Mouse (Mus musculus) hindlimb bud, embryonic 11.5 days (tissue): ENCODE data around the gene Tgm1.

Source experiments
- DNase-seq: peaks from one replicate; pipeline ENCODE4 v3.0.0-alpha.2; 2012; ENCODE audit warnings: low read depth, low spot score; ENCODE audit errors: extremely low spot score

The Tgm1 gene

DNA sequence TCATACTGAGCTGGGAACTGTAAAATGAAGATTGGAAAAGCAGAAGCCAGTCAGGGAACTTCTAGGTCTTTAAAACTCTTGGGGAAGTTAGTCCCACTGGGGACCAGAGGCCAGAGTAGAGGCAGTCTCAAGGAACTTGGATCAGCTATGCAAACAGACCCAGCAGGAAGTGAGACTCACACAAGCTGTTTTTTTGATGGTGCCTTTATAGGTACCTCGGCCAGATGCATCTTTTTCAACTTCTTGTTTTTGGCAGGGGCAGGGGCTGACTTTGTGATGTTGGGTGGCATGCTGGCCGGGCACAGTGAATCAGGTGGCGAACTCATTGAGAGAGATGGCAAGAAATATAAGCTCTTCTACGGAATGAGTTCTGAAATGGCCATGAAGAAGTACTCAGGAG lies 36.1 kb downstream of the Tgm1 start:
- no peak for DNase-seq

DNA sequence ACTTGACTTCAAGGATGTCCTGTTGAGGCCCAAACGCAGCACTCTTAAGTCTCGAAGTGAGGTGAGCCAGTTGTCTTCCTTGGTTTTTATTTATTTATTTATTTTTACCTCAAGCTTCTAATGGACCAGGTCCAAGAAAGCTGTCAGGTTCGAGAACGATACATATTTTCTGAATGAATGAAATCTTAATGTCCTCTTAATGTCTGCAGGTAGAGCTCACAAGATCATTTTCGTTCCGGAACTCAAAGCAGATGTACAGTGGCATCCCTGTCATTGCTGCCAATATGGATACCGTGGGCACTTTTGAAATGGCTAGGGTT lies 41.0 kb downstream of the Tgm1 start:
- no peak for DNase-seq

GRCm38 (mm10) chr14:55671833-55672740 lies 41.6 kb downstream of the Tgm1 start, which contains the start of the genes Gmpr2 and Nedd8:
Gmpr2 (plus strand) TSS chr14:55671941.
Nedd8 (minus strand) TSS chr14:55672124.
- DNase-seq, result peak; percentile 91

DNA sequence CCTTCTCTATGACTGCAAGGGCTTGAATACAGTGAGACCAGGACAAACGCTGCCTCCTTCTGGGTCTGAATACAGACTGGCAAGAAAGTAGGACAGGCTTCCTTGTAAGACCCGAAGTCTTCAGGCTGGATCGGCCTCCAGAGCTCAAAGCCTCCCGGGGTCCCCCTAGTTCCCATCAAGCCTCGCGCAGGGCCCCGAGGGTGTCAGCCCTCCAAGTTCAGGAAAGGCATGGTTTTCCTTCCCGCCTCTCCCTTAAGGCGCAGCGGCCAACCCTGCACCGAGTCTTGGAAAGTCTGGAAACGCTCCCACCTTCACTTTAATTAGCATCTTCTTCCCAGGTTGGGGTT lies 42.3 kb downstream of the Tgm1 start:
- no peak for DNase-seq

- no peak for DNase-seq
These were observed 53.1 kb downstream of the Tgm1 start for GRCm38 (mm10) chr14:55660636-55661035.

DNA sequence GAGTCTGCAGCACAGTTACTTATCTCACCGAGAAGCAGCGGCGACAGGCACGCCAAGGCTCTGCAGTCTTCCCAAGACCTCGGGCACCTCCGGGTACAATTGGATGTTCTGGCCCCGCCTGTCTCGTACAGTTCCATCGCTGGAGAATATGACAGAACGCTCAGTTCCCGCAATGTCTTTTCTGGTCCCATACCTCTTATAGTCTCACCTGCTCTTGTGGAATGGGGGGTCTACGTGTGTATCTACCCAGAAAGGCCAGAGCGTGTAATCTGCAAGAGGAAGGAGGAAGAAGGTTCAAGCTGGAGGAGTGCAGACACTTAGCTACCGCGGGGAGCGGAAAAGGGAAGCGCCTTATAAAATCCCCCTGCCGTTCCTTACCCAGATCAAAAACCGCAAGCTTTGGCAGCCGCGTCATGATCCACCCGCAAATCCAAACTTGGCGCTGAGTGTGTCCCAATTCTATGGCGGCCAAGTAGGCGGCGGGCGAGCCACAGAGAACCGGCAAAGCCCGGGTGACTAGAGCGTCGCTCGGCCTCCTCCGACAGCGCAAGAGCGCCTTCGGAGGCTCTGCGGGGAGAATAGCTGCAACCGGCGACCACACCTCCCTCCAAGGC lies 53.7 kb downstream of the Tgm1 start, which contains the start of gene Mdp1:
Gene Mdp1 (minus strand): TSS at position 549 of the 614 bp plus-strand sequence.
- DNase-seq, result no peak

DNA sequence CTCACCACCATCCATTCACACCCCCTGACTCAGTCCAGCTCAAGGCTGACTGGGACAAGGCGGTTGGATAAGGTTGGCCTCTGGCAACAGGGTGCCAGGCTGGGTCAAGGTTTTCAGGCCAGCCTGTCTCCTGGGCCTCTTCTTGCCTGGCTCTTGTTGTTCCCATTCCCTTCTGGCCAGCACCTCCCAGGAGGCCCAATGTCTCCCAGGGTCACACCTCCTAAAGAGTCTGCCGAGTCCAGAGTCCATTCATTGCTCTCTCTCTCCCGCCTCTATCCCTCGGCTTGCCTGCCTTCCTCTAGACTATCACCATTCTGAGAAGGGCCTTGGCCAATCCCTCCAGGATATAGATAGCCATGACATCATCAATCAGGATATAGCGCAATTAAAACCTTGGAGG lies 55.7 kb downstream of the Tgm1 start:
- DNase-seq, result no peak

GRCm38 (mm10) chr14:55656935-55657334 lies 56.8 kb downstream of the Tgm1 start:
- no peak for DNase-seq

DNA sequence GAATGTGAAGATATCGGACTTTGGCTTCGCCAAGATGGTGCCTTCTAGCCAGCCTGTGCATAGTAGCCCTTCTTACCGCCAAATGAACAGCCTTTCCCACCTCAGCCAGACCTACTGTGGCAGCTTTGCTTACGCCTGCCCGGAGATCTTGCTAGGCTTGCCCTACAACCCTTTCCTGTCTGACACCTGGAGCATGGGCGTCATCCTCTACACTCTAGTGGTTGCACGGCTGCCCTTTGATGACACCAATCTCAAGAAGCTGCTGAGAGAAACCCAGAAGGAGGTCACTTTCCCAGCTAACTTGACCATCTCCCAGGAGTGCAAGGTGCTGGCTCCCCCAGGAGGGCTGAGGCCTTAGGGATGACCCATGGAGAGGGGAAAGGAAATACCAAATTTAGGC lies 62.2 kb downstream of the Tgm1 start:
- DNase-seq, result no peak
